Mouse (Mus musculus) heart, postnatal 25 days (tissue): Measurements from ENCODE around the gene Diras2. TPM values are rescaled to one million over a fixed set of nuclear protein-coding genes. Genes with fewer than 3 reads are reported as not detected.

Experiments used
- DNase-seq: peaks from one replicate; pipeline ENCODE4 v3.0.0; 2022; ENCODE audit warnings: low spot score
- intact Hi-C: fragments of 180-260 bp; cut with DNase I; formaldehyde crosslinking; loops from one replicate; pipeline ENCODE4 v1.15.1; 2025
- total RNA-seq, 2 experiments: library from RNA; stranded (reverse); gene quantifications; 2 replicates each; pipeline ENCODE4 v1.2.3; 2021

Gene Diras2
- total RNA-seq, 2 experiments from 2014 or later: 0.11 to 0.26 TPM

- intact Hi-C loops: no loop called here
- DNase-seq: no peak
Observed at GRCm38 (mm10) chr13:52476998-52477601, 54.0 kb downstream of the Diras2 start.

- intact Hi-C loops: no loop called here
- no peak for DNase-seq
Observed at GRCm38 (mm10) chr13:52476222-52476621, 54.9 kb downstream of the Diras2 start.

GRCm38 (mm10) chr13:52475264-52475663, 55.8 kb downstream of the Diras2 start:
- intact Hi-C loops: no loop called here
- no peak for DNase-seq

- DNase-seq: no peak
- intact Hi-C loops: no loop called here
Observed at GRCm38 (mm10) chr13:52474807-52475206, 56.3 kb downstream of the Diras2 start.

- DNase-seq: peak; percentile 7
- intact Hi-C loops: no loop called here
Observed at GRCm38 (mm10) chr13:52469795-52470690, 61.0 kb downstream of the Diras2 start.

- intact Hi-C loops: no loop called here
- DNase-seq: no peak
Observed at GRCm38 (mm10) chr13:52465141-52465540, 65.9 kb downstream of the Diras2 start.

- no peak for DNase-seq
- intact Hi-C loops: no loop called here
Observed at GRCm38 (mm10) chr13:52459982-52460381, 71.1 kb downstream of the Diras2 start.

- DNase-seq: no peak
- intact Hi-C loops: no loop called here
Observed at GRCm38 (mm10) chr13:52457889-52458324, 73.2 kb downstream of the Diras2 start.

- intact Hi-C loops: no loop called here
Observed at GRCm38 (mm10) chr13:52457177-52457888, 73.7 kb downstream of the Diras2 start.

GRCm38 (mm10) chr13:52455329-52455728, 75.8 kb downstream of the Diras2 start:
- intact Hi-C loops: no loop called here
- peak; percentile 16 for DNase-seq

More at GRCm38 (mm10) chr13:52457177-52457888, 73.7 kb downstream of the Diras2 start:
- no peak for DNase-seq

- no peak for DNase-seq
- intact Hi-C loops: no loop called here
Observed at GRCm38 (mm10) chr13:52454708-52455250, 76.3 kb downstream of the Diras2 start.

Other genes with a start within 250 kb of the Diras2 start
- gene Syk, start 51.9 kb upstream of the Diras2 start, total RNA-seq: 10 to 100 TPM; 16.3 to 18.6 TPM